Mouse (Mus musculus) ES-Bruce4 (cell line): ENCODE data around the gene Gsdma3.

ENCODE experiments used
- CTCF ChIP-seq: IDR thresholded peaks from one replicate; pipeline ENCODE4 v1.8.1; 2011; ENCODE audit warnings: low read depth, low read length
- EP300 ChIP-seq: IDR thresholded peaks from 2 replicates; pipeline ENCODE4 v1.6.1; 2011; ENCODE audit warnings: low read depth, low read length; ENCODE audit not compliant: insufficient read depth
- POLR2A ChIP-seq: IDR thresholded peaks from one replicate; pipeline ENCODE4 v1.8.1; 2011; ENCODE audit warnings: low read length; ENCODE audit not compliant: insufficient read depth

GRCm38 (mm10) chr11:98606763-98607162 lies 19.4 kb upstream of the Gsdma3 start:
- TF ChIP-seq POLR2A = no peak
- TF ChIP-seq CTCF = no peak
- TF ChIP-seq EP300 = no peak
